Mouse (Mus musculus) fat pad, adult 2 months (tissue): ENCODE results near the gene Nfxl1.
"Not testable (repeated sequence)": the region's sequence is repeated elsewhere in the genome, so short reads cannot be mapped to it uniquely, and the experiment has no call there.

Experiments used
- DNase-seq: peaks from one replicate; pipeline ENCODE4 v3.0.0-alpha.2; 2011; ENCODE audit warnings: low read depth, low spot score; ENCODE audit errors: extremely low read depth

The Nfxl1 gene

GRCm38 (mm10) chr5:72559544-72560049 is at the start of gene Nfxl1:
Nfxl1 (minus strand) TSS chr5:72559684.
- peak; percentile 74 for DNase-seq

- no peak for DNase-seq
These were observed 43.7 kb upstream of the Nfxl1 start for GRCm38 (mm10) chr5:72603138-72603537.

GRCm38 (mm10) chr5:72601006-72601405 is 41.5 kb upstream of the Nfxl1 start:
- no peak for DNase-seq

GRCm38 (mm10) chr5:72587192-72587681 is 27.8 kb upstream of the Nfxl1 start, which contains the start of gene Gm5868:
Gm5868 (minus strand) TSS chr5:72587551.
- DNase-seq: no peak

GRCm38 (mm10) chr5:72586667-72587191 is 27.2 kb upstream of the Nfxl1 start:
- not testable (repeated sequence) for DNase-seq

- not testable (repeated sequence) for DNase-seq
These were observed 26.6 kb upstream of the Nfxl1 start for GRCm38 (mm10) chr5:72586122-72586521.

GRCm38 (mm10) chr5:72580970-72581332 is 21.5 kb upstream of the Nfxl1 start, which contains the start of gene Zar1:
Zar1 (minus strand) TSS chr5:72581254.
- not testable (repeated sequence) for DNase-seq

GRCm38 (mm10) chr5:72580088-72580969 is 20.8 kb upstream of the Nfxl1 start:
- DNase-seq: not testable (repeated sequence)

GRCm38 (mm10) chr5:72579599-72579998 is 20.1 kb upstream of the Nfxl1 start:
- DNase-seq: not testable (repeated sequence)

GRCm38 (mm10) chr5:72565621-72566020 is 6.1 kb upstream of the Nfxl1 start:
- DNase-seq: no peak

- not testable (repeated sequence) for DNase-seq
These were observed 3.7 kb upstream of the Nfxl1 start for GRCm38 (mm10) chr5:72563183-72563582.

GRCm38 (mm10) chr5:72560976-72561628 is 1.6 kb upstream of the Nfxl1 start:
- DNase-seq: no peak

GRCm38 (mm10) chr5:72558716-72559526 is 563 bp downstream of the Nfxl1 start:
- no peak for DNase-seq

GRCm38 (mm10) chr5:72556245-72556644 is 3.2 kb downstream of the Nfxl1 start:
- no peak for DNase-seq

GRCm38 (mm10) chr5:72551209-72551608 is 8.3 kb downstream of the Nfxl1 start:
- DNase-seq: no peak

- no peak for DNase-seq
These were observed 30.6 kb downstream of the Nfxl1 start for GRCm38 (mm10) chr5:72528896-72529295.

GRCm38 (mm10) chr5:72513808-72514207 is 45.7 kb downstream of the Nfxl1 start:
- DNase-seq: no peak

GRCm38 (mm10) chr5:72505740-72506139 is 53.7 kb downstream of the Nfxl1 start:
- no peak for DNase-seq

GRCm38 (mm10) chr5:72503531-72504523 is 55.7 kb downstream of the Nfxl1 start, which contains the start of gene Corin:
Corin (minus strand) TSS chr5:72504473.
- no peak for DNase-seq
